Mouse (Mus musculus): ENCODE data around the gene 3110009E18Rik.

The 3110009E18Rik gene

GRCm38 (mm10) chr1:120145527-120146216 is 24.7 kb downstream of the 3110009E18Rik start:
- no peak for DNase-seq

DNA sequence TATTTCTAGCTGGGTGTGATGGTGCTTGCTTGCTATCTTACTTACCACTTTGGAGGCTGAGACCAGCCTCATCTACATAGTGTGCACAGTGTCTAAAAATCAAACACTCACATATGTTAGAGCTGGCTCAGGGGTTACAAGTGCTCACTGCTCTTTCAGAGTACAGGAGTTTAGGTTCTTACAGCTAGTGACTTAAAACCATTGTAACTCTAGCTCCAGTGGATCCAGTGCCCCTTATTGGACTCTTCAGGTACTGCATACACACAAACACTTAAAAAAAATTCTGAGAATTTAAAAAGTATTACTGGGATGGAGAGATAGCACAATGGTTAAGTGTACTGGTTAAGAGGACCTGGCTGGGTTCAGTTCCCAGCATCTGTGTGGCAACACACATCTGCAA is 26.0 kb downstream of the 3110009E18Rik start:
- no peak for DNase-seq

- DNase-seq = no peak
Observed at GRCm38 (mm10) chr1:120154232-120154631, 33.2 kb downstream of the 3110009E18Rik start.

DNA sequence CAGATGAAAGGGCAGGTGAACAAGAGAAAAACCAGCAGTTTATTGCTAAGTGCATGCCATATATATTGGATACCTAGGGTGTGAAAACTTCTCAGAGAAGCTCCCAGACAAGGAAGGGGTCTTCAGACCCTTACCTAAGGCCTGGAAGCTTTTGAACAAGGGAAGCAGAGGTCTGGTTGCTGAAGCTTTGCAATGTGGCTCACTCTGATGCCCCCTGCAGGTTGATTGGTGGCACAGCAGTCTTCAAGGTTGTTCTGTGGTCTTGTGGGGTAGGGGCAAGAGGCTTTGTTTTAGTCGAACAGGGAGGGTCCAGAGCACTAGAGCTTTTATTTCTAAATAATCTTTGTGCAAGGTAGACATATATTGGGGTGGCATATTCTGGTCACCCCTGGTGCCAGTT is 34.3 kb downstream of the 3110009E18Rik start:
- DNase-seq = no peak

GRCm38 (mm10) chr1:120158474-120159127 is 37.6 kb downstream of the 3110009E18Rik start:
- no peak for DNase-seq

GRCm38 (mm10) chr1:120161502-120161901 is 40.5 kb downstream of the 3110009E18Rik start:
- no peak for DNase-seq

GRCm38 (mm10) chr1:120162616-120163015 is 41.6 kb downstream of the 3110009E18Rik start:
- DNase-seq = no peak

- no peak for DNase-seq
Observed at GRCm38 (mm10) chr1:120168016-120168415, 47.0 kb downstream of the 3110009E18Rik start.

GRCm38 (mm10) chr1:120168674-120169073 is 47.7 kb downstream of the 3110009E18Rik start:
- no peak for DNase-seq

DNA sequence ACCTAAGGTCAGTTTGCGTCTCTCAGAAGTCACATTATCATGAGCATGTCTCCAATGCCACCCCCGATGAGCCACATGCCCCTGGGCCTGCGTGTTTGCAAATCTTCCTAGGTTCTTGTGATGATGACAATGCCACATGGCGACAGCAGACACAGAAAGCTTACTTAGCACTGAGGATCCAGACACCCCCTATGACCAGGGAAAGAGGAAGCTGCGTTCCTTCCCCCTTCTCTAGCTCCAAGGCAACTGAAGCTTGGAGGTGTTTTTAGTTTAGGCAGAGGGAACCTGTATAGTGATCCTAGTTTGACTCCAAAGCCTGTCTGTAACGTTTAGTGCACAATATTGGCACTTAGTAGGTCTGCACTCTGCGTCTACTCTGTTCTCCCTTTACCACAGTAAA is 49.3 kb downstream of the 3110009E18Rik start:
- no peak for DNase-seq

- DNase-seq = peak; percentile 38
Observed at GRCm38 (mm10) chr1:120171819-120172521, 51.0 kb downstream of the 3110009E18Rik start.

GRCm38 (mm10) chr1:120174991-120175390 is 54.0 kb downstream of the 3110009E18Rik start:
- DNase-seq = no peak

- DNase-seq = no peak
Observed at GRCm38 (mm10) chr1:120176313-120176712, 55.3 kb downstream of the 3110009E18Rik start.

DNA sequence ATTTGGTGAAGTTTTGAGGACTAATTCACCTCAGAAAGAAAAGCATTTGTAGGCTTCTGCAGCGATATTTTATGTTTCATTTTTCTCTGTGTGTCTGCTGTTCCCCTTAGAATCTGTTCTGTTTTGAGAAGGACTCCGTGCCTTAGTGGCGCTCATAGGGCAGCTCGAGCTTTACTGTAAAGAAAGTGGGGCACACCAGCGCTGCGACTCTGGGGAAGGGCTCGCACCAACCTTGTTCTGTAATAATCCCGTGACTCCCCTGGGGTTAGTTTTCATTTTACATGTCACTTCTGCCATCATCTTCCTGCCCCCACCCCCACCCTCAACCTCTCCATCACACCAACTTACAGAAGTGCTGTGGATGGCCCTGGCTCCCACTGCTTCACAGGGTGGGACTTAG is 56.2 kb downstream of the 3110009E18Rik start:
- DNase-seq = no peak

- no peak for DNase-seq
Observed at GRCm38 (mm10) chr1:120186204-120186603, 65.2 kb downstream of the 3110009E18Rik start.

DNA sequence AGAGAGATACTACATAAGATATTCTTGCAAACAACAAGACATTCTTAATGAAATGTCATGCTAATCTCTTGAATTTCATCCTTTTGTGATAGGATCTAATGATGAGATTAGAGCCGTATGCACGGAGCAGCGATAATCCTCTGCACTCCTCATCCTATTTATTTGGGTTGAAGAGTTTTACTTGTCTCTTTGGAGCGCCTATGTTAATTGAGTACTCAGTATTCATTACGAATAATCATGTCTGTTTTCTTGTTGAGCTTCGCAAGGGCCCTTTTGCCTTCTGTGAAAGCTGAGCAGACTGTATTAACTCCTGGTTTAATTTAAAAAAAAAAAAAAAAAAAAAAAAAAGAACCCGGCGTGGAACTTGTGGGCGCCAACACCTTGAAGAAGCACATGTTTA is 65.7 kb downstream of the 3110009E18Rik start:
- DNase-seq = no peak

DNA sequence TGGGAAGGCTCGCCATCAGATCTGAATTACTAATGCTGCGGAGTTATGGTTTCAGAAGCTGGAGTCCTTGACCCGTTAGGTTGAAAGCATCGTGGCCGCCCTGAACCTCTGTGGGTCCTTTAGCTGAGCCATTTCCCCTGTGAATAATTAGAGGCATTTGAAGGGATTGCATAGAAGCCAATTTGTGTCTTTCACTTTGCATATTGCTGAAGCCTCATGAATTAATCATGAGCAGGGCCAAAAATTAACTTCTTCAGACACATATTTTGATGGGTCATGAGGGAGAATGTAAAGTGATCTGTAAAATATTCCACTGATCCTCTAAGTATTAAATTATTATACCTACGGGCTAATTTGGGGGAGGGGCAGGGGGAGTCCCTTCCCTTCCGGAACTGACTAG is 66.1 kb downstream of the 3110009E18Rik start:
- DNase-seq = no peak

- DNase-seq = no peak
Observed at GRCm38 (mm10) chr1:120189206-120189605, 68.2 kb downstream of the 3110009E18Rik start.

DNA sequence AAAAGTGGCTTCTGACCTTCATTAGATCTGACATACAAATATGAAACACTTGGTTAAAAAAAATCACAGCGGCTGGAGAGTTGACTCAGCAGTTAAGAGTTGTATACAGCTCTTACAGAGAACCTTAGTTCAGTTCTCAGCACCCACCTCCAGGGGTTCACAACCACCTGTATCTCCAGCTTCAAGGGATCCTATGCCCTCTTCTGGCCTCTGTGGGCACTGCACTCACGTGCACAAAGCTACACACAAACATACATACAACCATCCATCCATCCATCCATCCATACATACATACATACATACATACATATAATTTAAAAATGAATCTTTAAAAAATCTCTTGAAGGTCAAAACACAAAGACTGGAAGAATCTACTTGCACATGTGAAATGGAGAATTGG is 69.3 kb downstream of the 3110009E18Rik start:
- DNase-seq = no peak

GRCm38 (mm10) chr1:120190946-120191345 is 70.0 kb downstream of the 3110009E18Rik start:
- peak; percentile 55 for DNase-seq

- no peak for DNase-seq
Observed at GRCm38 (mm10) chr1:120192321-120192720, 71.3 kb downstream of the 3110009E18Rik start.

- no peak for DNase-seq
Observed at GRCm38 (mm10) chr1:120193586-120193985, 72.6 kb downstream of the 3110009E18Rik start.

DNA sequence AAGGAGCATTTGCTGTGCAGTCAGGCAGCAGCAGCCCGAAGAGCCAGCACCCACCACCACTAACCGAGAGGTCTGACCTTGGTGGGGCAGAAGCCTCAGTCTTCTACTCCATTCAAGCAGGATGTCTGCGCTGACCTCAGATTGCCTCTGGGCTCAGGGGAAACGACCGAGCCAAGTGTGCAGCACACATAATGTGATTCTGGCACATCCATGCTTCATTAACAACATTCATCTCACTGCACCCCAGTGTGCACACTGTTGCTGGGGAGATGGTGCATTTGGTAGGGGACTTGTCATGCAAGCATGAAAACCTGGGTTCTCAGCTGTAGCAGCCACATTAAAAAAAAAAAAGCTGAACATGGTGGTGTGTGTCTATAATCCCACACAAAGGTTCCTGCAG is 75.0 kb downstream of the 3110009E18Rik start:
- DNase-seq = no peak

DNA sequence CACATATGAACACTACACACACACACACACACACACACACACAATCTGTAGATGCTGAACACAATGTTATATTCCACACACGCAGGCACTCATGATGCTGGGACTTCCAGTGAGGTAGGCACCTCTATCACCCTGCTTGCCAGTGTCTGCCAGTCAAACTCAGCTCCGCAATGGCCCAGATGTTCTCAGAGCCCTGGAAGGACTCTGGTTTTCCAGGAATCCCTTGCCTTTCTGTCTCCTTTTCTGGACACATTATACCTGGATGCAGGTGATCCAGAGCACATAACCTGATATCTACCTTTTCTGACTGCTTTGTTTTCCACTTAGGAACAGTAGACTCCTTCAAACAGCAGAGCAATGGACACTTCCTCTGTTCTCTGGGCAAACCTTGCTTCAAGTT is 75.7 kb downstream of the 3110009E18Rik start:
- DNase-seq = no peak
